Mouse (Mus musculus) cerebellum, adult (tissue): ENCODE data around the gene Prkar2b.

Source experiments
- ATAC-seq: cut with Nextera tagmentation; 2 replicates; pipeline ENCODE4 v1.9.2; 2017; ENCODE audit warnings: mild to moderate bottlenecking, moderate library complexity, mixed read lengths; ENCODE audit not compliant: insufficient number of reproducible peaks, low FRiP score, low TSS enrichment

Prkar2b gene

GRCm38 (mm10) chr12:31936657-31937300 lies 124.3 kb downstream of the Prkar2b start:
- no peak for ATAC-seq

- ATAC-seq, result no peak
Measured at GRCm38 (mm10) chr12:31931818-31932217, 129.3 kb downstream of the Prkar2b start.

GRCm38 (mm10) chr12:31928498-31928897 lies 132.6 kb downstream of the Prkar2b start:
- ATAC-seq, result no peak

GRCm38 (mm10) chr12:31926661-31927061 lies 134.4 kb downstream of the Prkar2b start:
- ATAC-seq, result peak; percentile 96

- no peak for ATAC-seq
Measured at GRCm38 (mm10) chr12:31925343-31925742, 135.8 kb downstream of the Prkar2b start.

GRCm38 (mm10) chr12:31924135-31924534 lies 137.0 kb downstream of the Prkar2b start:
- no peak for ATAC-seq

GRCm38 (mm10) chr12:31920464-31921405 lies 140.4 kb downstream of the Prkar2b start:
- no peak for ATAC-seq

GRCm38 (mm10) chr12:31917245-31917644 lies 143.9 kb downstream of the Prkar2b start:
- peak; percentile 58 for ATAC-seq

- ATAC-seq, result no peak
Measured at GRCm38 (mm10) chr12:31916691-31917090, 144.4 kb downstream of the Prkar2b start.

- peak; percentile 92 for ATAC-seq
Measured at GRCm38 (mm10) chr12:31913614-31914013, 147.5 kb downstream of the Prkar2b start.

- ATAC-seq, result no peak
Measured at GRCm38 (mm10) chr12:31912966-31913551, 148.0 kb downstream of the Prkar2b start.
